Mouse (Mus musculus) neural tube, postnatal 0 days (tissue): ENCODE results near the gene Irak4. TPM values are rescaled to one million over a fixed set of nuclear protein-coding genes. Genes with fewer than 3 reads are reported as not detected.

Experiments used
- polyA plus RNA-seq: library from polyadenylated mRNA; unstranded; fragments of >200 nt; fragmentation: Nextera tagmentation; extraction: Ambion mirVana; gene quantifications from 2 replicates; pipeline ENCODE4 v1.2.1, GENCODE M21; 2015

Gene Irak4
- polyA plus RNA-seq, result 2.0 and 2.2 TPM in 2 replicates

GRCm38 (mm10) chr15:94543409-94544051 lies at the start of gene Irak4, which contains the start of gene Pus7l:
Gene Irak4 (plus strand): TSS chr15:94543643.
Gene Pus7l (minus strand): TSS chr15:94543547.

GRCm38 (mm10) chr15:94589219-94590075 lies 46.0 kb downstream of the Irak4 start, which contains the start of gene Twf1:
Gene Twf1 (minus strand): TSS chr15:94589889.

GRCm38 (mm10) chr15:94628830-94629601 lies 85.6 kb downstream of the Irak4 start, which contains the start of gene Tmem117:
Gene Tmem117 (plus strand): TSS chr15:94629232.

Other genes starting within 250 kb of the Irak4 start
- 7.9 and 8.1 TPM in 2 replicates for gene Adamts20, start 78.2 kb upstream of the Irak4 start, polyA plus RNA-seq
- 5.7 and 5.9 TPM in 2 replicates for gene Pus7l, start 96 bp upstream of the Irak4 start, polyA plus RNA-seq
- gene Twf1, start 46.2 kb downstream of the Irak4 start, polyA plus RNA-seq, result 72.4 and 73.0 TPM in 2 replicates
- 26.0 and 27.0 TPM in 2 replicates for gene Tmem117, start 85.6 kb downstream of the Irak4 start, polyA plus RNA-seq